Mouse (Mus musculus) embryo, embryonic 11 days (tissue): ENCODE measurements at regions not wholly inside any gene's neighbourhood (a gene's known extent, or its start where the extent isn't known, plus 50 kb on each side); places are given as distances from the start of the nearest gene placed in this dataset.
A peak's percentile ranks its signal among the peaks of the same experiment; 100 is the strongest.

ENCODE experiments used
- DNase-seq: peaks from one replicate; pipeline ENCODE4 v3.0.0-alpha.2; 2015

- DNase-seq: no peak
These were observed 169.9 kb upstream of the Plppr1 start for GRCm38 (mm10) chr4:48889074-48889592.

GRCm38 (mm10) chr4:48904551-48904950 lies 154.5 kb upstream of the Plppr1 start:
- DNase-seq: no peak

- no peak for DNase-seq
These were observed 153.7 kb upstream of the Plppr1 start for GRCm38 (mm10) chr4:48905196-48905867.

- DNase-seq: no peak
These were observed 149.9 kb upstream of the Plppr1 start for GRCm38 (mm10) chr4:48909161-48909560.

GRCm38 (mm10) chr4:48913301-48913700 lies 145.8 kb upstream of the Plppr1 start:
- no peak for DNase-seq

GRCm38 (mm10) chr4:48924576-48925459 lies 134.3 kb upstream of the Plppr1 start:
- peak; percentile 74 for DNase-seq

- no peak for DNase-seq
These were observed 120.7 kb upstream of the Plppr1 start for GRCm38 (mm10) chr4:48938420-48938819.

- DNase-seq: no peak
These were observed 120.2 kb upstream of the Plppr1 start for GRCm38 (mm10) chr4:48938892-48939291.

- DNase-seq: no peak
These were observed 113.7 kb upstream of the Plppr1 start for GRCm38 (mm10) chr4:48945266-48945818.

- no peak for DNase-seq
These were observed 106.1 kb upstream of the Plppr1 start for GRCm38 (mm10) chr4:48952965-48953364.

- no peak for DNase-seq
These were observed 83.3 kb upstream of the Plppr1 start for GRCm38 (mm10) chr4:48975810-48976209.

GRCm38 (mm10) chr4:48992021-48992420 lies 67.1 kb upstream of the Plppr1 start:
- DNase-seq: no peak
